Mouse (Mus musculus): ENCODE data around the gene Cntn3.

Gene Cntn3

GRCm38 (mm10) chr6:102478320-102479080, 94.4 kb downstream of the Cntn3 start:
- DNase-seq (ENCODE audit: low read depth, low spot score): no peak

DNA sequence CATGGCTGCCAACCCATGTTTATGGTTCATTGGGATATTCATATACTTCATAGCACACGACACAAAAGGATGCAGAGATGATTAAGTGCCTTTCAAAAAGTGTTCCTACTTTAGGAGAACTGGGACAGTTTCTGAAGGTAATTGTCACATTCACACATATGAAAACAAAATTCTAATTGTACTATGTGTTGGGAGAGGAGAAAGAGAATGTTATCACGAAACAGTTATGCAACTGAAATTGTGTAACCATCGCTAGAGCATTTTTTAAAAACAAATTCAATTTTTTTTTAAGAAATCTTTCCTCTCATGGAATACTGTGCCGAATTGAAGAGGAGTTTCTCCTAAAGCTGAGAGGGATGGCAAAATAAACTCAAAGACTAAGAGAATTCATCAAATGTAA, 134.5 kb downstream of the Cntn3 start:
- DNase-seq (ENCODE audit: low read depth, low spot score): no peak

DNA sequence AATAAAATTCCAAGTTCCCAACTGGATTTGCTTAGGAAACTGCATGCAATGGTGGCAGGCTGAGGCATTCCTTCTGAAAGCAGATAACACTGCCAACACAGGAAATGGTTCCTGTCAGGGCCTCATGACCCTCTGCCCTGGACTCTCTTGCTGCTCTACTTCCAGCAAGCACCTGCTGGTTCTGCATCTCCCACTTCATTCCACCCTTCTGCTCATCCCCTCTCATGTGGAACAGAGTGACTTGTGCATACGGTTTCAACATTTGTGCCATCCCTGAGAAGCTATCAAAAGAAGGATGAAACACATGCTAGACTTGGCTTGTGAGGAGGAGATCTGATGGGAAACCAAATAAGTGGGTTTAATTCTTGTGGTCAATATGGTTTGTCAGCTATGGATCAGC, 145.4 kb downstream of the Cntn3 start:
- no peak for DNase-seq (ENCODE audit: low read depth, low spot score)

DNA sequence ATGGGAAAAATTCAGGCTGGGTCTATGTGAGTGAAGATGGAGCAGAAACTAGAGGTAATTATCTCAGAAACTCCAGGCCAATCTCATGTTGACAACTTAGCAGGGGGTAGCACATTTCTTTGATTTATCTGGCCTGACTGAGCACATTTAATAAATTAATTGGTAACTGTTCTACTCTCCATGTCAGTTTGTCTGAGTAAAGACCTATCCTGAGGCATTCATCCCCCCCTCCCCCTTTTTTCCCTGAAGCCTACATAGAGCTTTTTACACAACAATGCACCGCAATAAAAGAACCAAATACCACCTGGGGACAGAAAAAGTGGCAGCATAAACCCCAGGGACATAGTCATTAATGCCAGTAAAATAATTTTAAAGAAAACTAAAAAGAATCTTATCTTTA, 151.1 kb downstream of the Cntn3 start:
- DNase-seq (ENCODE audit: low read depth, low spot score): no peak

- DNase-seq (ENCODE audit: low read depth, low spot score): no peak
Measured at GRCm38 (mm10) chr6:102388590-102388989, 184.3 kb downstream of the Cntn3 start.

- no peak for DNase-seq (ENCODE audit: low read depth, low spot score)
Measured at GRCm38 (mm10) chr6:102372112-102372511, 200.8 kb downstream of the Cntn3 start.

DNA sequence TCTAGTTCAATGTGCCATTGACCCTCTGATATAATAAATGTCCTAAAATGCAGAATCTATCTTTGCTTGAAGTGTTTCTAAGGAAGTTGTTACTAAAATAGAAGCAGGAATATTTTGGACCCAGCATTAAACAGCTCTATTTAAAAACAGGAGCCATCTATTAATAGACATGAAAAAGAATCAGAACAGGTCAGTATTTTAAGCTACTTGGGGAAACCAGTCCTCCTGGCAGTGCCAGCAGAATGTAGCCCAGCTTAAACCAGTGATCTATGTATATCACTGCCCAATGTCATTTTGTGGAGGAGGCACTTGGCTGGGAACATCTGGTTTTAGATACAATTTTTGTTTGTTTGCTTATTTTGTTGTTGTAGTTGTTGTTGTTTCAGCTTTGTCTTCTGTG, 209.0 kb downstream of the Cntn3 start:
- no peak for DNase-seq (ENCODE audit: low read depth, low spot score)

DNA sequence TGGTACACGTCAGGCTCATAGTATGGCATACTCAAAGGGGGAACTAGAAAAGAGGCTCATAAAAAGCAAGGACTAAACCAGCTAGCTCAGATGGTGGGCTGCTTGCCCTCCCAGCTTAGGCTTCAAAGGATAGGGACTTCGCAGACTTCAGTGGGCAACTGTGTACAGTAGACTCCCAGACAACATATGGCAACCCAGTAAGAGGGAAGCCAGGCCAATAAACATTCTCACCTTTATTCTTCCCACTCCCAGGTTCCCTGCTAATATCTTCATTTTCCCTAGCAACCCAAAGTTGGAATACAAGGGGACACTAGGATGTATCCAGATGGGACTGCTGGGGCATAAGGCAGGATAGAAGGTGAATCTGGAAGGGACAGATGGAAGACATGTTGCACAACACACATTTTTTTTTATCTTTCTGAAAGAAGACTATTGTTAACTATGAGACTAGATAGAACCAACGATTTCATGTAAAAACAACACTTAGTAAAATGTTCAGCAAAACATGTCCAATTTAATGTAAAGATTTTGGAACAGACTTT, 209.5 kb downstream of the Cntn3 start:
- DNase-seq (ENCODE audit: low read depth, low spot score): no peak

GRCm38 (mm10) chr6:102332144-102332543, 240.8 kb downstream of the Cntn3 start:
- DNase-seq (ENCODE audit: low read depth, low spot score): no peak

DNA sequence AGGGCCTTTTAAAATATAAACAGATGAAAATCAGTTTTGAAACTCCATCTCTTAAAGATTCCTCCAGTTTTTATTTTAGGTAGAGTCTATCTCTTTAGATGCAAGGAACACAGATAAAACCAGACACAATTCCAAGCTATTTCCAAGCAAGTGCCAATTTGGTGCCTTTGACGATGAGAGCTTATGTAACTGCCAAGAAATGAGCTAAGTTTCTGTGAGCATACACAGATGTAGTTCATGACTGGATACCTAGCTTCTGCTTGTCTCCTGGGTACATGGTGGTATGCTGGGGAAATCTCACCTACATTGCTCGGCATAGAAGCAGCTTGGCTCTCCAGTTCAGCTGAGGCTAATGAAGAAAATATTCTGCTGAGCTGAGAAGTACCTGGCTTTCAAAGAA, 246.2 kb downstream of the Cntn3 start:
- DNase-seq (ENCODE audit: low read depth, low spot score): no peak

DNA sequence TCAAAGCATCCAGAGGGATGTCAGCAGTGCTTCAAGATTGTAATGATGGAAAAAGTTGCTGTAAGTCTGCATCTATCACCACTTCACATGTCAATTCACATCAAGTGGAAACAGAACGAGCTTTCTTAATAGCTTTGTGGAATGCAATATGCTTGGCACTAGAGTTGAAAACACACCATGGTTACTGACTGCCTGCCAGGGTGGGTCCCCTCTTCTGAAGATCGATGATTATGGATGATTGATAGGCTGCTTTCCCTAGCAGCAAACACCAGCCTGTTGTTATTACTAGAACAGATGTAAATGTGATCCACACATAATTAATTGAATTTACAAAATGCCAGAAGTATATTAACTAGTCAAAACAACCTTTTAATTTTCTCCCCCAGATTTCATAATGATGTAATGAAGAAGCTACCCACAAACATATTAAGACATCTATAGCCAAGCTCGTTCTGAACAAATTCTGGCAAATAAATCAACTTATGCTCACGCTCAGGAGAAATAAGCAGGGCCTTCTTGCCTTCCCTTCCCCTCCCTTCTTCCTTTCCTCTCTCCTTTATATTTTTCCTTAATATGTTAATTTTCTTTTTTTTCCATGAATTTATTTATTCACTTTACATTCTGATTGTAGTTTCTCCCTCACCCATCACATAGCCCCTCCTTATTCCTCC, 250.2 kb downstream of the Cntn3 start:
- no peak for DNase-seq (ENCODE audit: low read depth, low spot score)

DNA sequence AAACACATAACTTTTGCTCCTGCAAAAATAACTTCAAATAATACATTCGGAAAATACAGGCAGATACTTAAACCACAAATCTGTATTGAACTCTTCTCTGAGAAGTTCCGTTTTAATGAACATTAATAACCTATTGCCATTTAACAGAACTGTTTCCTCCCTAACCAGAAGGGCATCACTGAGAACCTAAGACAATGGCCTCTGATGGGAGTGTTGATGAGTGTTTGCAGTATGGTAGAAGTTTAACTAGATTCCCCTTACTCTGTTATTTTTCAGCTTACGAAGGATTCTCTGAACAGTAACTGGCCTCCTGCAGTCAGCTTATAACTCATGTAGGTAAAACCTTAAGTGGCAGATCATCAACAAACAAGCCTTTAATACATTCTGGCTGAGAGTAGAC, 253.1 kb downstream of the Cntn3 start:
- no peak for DNase-seq (ENCODE audit: low read depth, low spot score)

DNA sequence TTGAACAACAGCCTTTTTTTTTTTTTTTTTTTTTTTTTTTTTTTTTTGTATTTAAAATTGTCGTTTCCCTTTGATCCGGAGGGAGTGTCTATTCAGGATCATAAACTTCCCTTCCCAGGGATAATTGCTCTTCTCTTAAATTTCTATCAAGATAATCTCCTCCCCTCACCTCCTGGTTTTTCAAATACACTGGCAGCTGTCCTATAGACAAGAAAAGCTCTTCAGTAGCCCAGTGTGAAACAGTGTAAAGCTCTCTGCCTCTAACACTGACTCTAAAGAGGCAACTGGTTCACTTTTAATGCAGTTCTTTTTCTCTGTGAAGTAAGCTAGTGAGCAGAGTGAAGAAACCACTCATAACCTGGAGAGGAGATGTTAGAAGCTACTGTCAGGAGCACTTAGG, 290.0 kb downstream of the Cntn3 start:
- DNase-seq (ENCODE audit: low read depth, low spot score): no peak

- DNase-seq (ENCODE audit: low read depth, low spot score): no peak
Measured at GRCm38 (mm10) chr6:102231015-102231414, 341.9 kb downstream of the Cntn3 start.

GRCm38 (mm10) chr6:102186316-102186715, 386.6 kb downstream of the Cntn3 start:
- no peak for DNase-seq (ENCODE audit: low read depth, low spot score)

DNA sequence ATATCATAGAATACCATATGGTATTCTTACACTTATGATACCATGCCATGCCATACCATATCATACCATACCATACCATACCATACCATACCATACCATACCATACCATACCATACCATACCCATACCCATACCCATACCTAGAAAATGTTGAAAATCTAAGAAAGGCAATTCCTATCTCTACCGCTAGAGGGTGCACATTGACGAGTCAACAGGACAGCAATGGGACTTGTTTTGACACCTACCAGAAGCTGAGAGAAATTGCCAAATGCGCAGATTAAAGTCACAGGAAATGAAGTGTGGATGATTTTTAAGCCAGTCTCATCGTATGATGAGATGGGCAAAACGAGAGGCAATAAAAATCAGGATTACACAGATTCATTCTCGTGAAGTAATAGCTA, 402.0 kb downstream of the Cntn3 start:
- peak; percentile 14 for DNase-seq (ENCODE audit: low read depth, low spot score)

DNA sequence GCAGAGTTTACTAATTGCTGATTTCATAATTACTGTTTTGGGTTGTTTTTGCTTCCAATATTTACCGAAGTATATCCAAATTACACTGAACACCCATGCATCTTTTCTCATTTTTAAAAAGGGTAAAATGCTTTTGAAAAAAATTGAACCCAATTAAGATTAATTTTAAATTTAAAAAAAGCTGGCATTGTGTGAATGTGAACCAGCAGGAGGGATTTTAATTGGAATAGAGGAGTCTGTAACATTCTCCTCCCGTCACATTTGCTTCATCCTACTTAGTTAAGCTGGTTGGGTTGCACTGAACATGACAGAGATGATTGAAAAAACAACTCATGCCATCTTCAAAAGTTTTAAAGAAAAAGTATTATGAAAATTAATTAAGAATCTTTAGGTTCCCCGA, 411.7 kb downstream of the Cntn3 start:
- DNase-seq (ENCODE audit: low read depth, low spot score): no peak

DNA sequence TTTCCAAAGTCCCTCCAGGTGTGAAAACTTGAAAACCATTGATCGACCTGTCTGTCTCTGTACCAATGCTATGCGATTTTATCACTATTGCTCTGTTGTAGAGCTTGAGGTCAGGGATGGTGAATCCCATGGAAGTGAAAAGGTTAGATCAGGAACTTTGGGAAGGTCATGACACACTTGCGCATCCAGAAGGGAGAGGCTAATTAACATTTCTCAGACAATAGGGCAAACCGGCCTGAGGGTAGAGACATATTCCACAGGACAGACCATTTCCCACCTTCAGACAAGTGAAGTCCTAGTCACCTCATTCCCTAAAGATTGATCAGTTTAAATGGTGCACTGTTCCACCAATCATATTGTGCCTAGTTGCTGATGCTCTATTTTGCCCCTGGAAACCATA, 451.2 kb downstream of the Cntn3 start:
- DNase-seq (ENCODE audit: low read depth, low spot score): no peak

- DNase-seq (ENCODE audit: low read depth, low spot score): no peak
Measured at GRCm38 (mm10) chr6:102120003-102120402, 452.9 kb downstream of the Cntn3 start.

DNA sequence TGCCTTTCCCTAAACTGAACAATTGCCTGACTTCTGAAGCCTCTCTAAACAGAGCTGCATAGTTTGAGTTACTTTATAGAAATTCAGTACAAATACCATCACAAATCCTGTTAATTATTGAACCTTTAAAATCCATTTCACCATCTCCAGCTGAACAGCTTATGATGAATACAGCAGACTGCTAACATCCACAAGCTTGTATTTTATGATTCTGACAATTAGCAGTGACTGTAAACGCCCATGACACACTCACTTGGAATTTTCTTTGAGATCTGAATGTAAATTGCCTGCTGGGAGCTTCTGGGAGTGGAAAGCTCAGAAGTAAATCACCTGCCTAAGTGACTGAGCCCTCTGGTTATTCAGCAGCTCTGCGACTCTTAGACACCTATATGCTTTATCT, 459.3 kb downstream of the Cntn3 start:
- DNase-seq (ENCODE audit: low read depth, low spot score): no peak

Data from retina, postnatal 7 days (tissue).